Mouse (Mus musculus): Measurements from ENCODE around the gene Papss2.

Papss2 gene

GRCm38 (mm10) chr19:32599006-32599405, 3.4 kb downstream of the Papss2 start:
- no peak for ATAC-seq (ENCODE audit: insufficient number of reproducible peaks, low FRiP score, low TSS enrichment)

DNA sequence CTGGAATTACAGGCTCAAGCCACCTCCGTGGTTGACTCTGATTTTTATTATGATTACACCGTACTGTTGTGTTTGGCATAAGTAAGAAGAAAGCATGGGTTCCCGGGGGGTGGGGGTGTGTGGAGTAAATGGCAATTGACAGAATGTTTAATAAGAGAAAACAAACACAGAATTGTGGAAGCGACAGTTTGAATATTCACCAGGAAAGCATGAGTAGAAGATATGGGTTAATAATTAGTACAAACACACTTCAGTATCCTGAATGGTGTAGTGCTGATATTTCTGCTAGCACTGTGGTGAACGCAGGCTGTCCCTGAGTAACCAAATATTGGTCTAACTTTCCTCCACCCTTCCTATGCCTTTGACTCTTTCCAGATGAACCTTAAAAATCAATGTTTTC, 3.8 kb downstream of the Papss2 start:
- no peak for ATAC-seq (ENCODE audit: insufficient number of reproducible peaks, low FRiP score, low TSS enrichment)

DNA sequence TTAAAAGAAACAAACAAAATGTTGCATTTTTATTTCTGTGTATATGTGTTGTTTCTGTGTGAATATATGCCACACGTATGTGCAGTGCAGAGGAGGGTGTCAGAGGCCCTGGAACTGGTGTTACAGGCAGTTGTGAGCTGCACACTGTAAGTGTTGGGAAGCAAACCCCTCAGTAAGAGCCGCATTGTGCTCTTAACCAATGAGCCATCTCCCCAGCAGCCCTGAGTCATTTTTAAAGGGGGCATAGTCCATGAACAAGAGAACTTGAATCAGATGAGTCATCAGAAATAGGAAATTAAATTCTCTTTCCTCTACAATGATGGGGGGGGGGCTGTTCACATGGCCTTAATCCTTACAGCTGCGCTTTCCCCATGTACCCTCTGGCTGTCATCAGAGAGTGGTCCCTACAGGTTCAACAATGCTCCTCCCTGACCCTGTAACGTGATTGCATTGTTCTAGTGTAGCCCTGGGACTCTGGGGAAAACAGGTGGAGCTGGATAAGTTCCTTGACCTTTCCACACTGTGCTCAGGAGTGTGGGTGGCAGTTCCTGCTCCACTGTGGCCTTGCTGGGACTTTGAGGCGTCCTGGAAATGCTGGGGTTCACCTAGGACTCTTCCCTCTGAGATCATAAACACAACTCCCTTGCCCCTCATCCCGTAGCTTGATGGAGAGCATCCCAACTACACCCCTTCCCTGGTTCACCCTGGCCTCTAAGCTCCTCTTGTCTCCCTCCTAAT, 5.6 kb downstream of the Papss2 start:
- ATAC-seq (ENCODE audit: insufficient number of reproducible peaks, low FRiP score, low TSS enrichment) = no peak

- ATAC-seq (ENCODE audit: insufficient number of reproducible peaks, low FRiP score, low TSS enrichment) = no peak
Measured at GRCm38 (mm10) chr19:32603466-32603865, 7.9 kb downstream of the Papss2 start.

DNA sequence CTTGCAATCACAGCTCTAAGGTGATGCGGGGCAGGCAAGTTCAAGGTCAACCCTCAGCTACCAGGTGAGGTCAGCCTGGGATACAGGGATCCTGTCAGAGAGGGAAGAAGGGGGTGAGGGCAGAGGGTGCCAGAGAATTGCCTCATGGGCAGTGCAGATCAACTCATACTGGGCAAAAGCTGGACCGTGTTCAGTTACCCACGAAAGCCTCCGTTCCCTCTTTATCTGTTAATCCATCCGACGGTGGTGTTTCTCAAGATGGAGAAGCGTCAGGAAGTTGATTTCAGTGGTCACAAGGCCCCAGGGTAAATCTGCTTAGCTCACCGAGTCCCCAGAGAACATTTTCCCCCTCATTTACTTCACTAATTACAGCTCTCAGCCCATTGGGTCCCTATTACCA, 8.5 kb downstream of the Papss2 start:
- ATAC-seq (ENCODE audit: insufficient number of reproducible peaks, low FRiP score, low TSS enrichment) = no peak

- no peak for ATAC-seq (ENCODE audit: insufficient number of reproducible peaks, low FRiP score, low TSS enrichment)
Measured at GRCm38 (mm10) chr19:32604563-32605252, 9.1 kb downstream of the Papss2 start.

- no peak for ATAC-seq (ENCODE audit: insufficient number of reproducible peaks, low FRiP score, low TSS enrichment)
Measured at GRCm38 (mm10) chr19:32606227-32606827, 10.7 kb downstream of the Papss2 start.

DNA sequence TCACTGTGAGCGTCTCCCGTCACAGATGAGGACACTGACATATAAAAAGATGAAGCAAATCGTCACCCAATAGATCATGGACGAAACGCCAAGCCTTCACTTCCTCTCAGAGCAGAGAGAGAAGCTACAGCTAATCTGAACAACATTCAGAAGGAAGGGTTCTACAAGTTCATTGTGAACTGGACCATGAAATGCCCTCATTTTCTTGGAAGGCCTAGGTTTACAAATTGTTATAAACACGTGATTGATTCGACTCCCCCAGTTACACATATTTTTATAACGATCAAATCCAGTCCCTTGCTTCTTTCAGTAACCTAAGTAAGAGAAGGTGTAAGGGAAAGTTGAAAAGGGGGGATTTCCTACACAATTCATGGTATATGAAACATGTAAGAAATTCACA, 11.4 kb downstream of the Papss2 start:
- no peak for ATAC-seq (ENCODE audit: insufficient number of reproducible peaks, low FRiP score, low TSS enrichment)

DNA sequence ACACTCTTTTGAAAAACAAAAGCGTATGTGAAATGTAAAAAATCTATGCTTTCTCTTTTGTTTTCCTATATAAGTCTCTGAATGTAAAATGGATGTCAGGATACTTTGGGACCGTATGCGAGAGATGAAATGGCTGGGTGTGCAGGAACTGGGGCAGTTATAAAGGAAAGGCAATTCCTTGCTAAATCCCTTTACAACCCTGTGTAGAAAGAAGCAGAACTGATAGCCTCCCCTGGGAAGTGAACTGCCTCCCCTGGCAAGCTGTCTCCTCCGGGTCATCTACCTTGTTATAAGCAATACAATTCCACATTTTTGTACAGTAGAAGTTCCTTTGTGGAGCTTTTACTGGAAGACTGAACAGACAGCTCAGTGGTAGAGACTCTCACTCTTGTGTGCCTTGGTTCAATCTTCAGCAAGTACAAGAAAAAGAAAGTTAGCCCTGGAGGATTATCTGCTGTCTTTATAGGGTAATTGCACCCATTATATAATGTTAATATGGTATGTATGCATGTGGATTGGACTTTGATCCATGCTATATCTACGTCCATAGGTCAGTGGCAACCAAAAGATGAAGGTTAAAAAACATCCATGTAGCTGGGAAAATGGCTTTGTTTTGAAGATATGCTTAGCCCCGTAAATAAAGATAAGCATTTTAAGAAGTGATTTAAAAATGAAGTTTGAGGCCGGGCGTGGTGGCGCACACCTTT, 15.9 kb downstream of the Papss2 start:
- no peak for ATAC-seq (ENCODE audit: insufficient number of reproducible peaks, low FRiP score, low TSS enrichment)

DNA sequence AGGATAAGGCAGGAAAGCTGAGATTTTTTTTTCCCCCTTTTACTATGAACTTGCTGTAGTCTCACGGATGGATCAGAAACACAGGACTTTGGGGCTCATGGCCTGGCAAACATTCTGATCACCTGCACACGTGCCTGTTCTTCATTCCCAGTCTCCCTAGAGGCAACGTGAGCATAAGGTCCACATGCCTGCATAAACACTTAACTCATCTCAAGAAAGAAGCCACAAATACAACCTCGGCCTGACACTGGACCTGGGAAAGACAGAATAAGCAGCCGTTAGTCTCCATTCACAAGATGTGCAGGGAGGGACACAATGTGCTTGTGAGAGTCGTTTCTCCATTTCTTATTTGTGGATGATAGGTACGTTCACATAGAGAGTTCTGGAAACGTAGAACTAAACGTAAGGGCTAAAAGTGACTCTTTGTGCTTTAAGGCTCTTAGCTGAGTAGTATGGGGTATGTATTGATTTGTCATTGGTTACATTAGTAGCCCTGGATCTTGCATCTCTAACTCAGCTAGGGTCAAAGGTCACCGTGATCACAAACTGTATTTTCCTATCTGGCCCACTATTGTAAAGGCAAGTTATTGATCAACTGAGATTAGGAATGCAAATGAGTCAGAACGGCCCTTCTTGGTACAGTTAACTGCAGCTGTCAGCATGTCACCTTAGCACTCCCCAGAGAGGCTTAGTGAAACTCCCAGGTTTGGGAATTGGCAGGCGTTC, 18.6 kb downstream of the Papss2 start:
- no peak for ATAC-seq (ENCODE audit: insufficient number of reproducible peaks, low FRiP score, low TSS enrichment)

GRCm38 (mm10) chr19:32614772-32615099, 19.1 kb downstream of the Papss2 start:
- ATAC-seq (ENCODE audit: insufficient number of reproducible peaks, low FRiP score, low TSS enrichment) = no peak

GRCm38 (mm10) chr19:32616646-32617045, 21.1 kb downstream of the Papss2 start:
- no peak for ATAC-seq (ENCODE audit: insufficient number of reproducible peaks, low FRiP score, low TSS enrichment)

- ATAC-seq (ENCODE audit: insufficient number of reproducible peaks, low FRiP score, low TSS enrichment) = no peak
Measured at GRCm38 (mm10) chr19:32619739-32620138, 24.1 kb downstream of the Papss2 start.

- no peak for ATAC-seq (ENCODE audit: insufficient number of reproducible peaks, low FRiP score, low TSS enrichment)
Measured at GRCm38 (mm10) chr19:32620859-32621445, 25.4 kb downstream of the Papss2 start.

DNA sequence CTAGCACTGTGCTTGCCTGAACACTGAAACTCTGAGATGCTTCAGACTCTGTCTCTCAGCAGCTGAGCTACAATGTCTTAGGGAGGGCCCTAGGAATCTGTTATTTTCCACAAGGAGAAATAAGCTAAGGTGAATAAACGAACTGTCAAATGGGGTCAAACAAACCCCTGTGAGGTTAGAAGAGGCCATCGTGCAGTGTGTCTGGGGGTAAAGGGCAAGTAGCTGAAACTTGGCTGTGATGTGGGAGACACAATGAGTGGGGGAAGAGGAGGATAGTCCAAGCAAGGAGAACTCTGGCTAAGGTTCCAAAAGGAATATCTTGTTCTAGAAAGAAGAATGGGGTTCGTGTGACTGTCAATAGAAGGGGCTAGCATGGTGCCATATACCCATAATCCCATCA, 26.6 kb downstream of the Papss2 start:
- no peak for ATAC-seq (ENCODE audit: insufficient number of reproducible peaks, low FRiP score, low TSS enrichment)

DNA sequence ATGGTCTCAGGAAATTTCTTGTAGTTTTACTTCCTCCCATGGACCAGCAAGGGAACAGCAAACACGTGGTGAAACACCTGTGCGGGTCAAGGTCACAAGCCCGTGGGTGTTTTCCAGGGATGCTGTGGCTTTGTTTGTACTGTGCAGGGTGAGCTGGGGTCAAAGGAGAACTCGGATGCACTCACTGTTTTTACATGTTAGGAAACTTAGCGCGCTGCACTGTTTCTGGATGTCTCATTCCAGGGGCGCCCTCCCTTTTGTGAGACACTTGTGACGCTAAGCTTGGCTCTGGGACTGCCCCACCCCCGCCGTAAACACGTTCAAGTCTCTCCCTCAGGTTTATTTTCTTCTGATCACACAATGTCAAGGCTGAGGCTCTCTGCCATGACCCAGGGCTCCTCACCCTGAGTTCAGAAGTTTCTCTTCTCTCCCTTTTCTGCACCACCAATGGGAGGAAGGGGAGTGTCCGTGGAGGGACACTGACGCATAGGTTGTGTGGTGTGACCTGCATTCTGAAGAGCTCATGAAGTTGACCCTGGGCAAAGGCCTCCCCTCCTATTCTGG, 31.3 kb downstream of the Papss2 start:
- no peak for ATAC-seq (ENCODE audit: insufficient number of reproducible peaks, low FRiP score, low TSS enrichment)

DNA sequence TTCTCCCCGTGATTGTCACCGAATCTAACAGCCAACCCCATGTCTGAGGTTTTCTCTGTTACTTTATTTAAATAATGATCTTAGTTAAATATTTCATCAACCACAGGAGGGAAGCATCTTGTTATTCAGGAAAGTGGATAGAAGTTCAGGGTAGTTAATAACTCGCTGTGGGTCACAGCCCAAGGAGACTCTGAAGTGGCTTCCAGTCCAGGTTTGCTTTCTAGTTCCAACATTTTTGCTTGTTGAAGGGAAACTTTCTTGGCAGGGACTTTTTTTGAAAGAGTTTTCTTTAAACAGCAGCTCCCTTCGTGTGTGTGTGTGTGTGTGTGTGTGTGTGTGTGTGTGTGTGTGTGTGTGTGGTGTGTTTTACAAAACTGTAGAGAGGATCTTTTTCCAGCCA, 32.0 kb downstream of the Papss2 start:
- no peak for ATAC-seq (ENCODE audit: insufficient number of reproducible peaks, low FRiP score, low TSS enrichment)

DNA sequence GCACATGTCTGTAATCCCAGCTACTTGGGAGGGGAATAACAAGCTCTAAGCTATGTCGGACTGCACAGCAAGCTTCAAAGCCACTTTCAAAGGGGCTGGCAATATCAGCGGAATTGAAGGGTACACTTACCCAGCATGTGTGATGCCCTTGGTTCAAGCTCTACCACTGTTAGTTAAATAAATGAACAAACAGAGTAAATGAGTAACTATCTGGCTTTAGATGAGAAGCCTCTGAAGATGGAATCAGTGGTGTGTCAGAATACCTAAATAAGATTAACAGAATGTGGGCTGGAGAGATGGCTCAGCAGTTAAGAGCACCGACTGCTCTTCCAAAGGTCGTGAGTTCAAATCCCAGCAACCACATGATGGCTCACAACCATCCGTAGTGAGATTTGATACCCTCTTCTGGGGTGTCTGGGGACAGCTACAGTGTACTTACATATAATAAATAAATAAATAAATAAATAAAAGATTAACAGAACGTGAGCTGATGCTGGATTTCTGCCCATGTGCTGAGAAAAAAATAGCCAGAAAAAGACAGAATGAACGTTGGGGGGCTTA, 33.1 kb downstream of the Papss2 start:
- no peak for ATAC-seq (ENCODE audit: insufficient number of reproducible peaks, low FRiP score, low TSS enrichment)

GRCm38 (mm10) chr19:32634916-32635315, 39.3 kb downstream of the Papss2 start:
- no peak for ATAC-seq (ENCODE audit: insufficient number of reproducible peaks, low FRiP score, low TSS enrichment)
